Mouse (Mus musculus): ENCODE results near the gene G2e3.
A peak's percentile ranks its signal among the peaks of the same experiment; 100 is the strongest.

G2e3 gene

DNA sequence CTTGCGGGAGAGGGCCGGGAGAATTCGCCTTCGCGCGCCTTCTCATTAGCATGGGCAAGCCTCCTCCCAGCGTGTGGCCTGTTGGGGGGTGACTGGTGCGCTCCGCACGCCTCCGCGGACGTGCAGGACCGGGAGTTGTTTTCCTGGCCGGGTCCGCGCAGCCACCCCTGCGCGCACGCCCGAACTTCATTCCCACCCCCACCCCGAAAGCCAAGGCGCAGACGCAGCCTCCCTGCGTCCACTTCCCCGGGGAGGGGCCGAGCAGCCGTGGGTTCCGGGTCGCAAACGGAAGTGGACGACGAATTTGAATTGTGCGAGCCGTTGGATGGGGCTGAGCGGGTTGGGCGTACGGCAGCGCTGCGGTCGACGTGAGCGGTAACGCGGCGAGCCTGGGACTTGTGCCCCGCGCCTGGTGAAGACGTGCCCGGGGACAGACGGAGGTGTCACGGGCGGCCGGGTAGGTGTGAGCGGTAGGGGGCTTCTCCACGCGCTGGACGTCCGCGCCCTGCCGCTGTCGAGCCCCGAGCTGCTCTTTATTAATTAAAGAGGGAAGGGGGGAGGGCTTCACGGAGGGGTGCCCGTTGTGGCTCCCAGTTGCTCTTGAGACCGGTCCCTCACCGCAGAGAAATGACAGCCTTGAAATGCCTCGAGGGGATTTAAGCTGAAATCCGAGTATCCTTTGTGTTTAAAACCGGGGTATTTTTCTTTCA, at the start of gene G2e3:
Gene G2e3 (plus strand): TSS at position 74 of the 710 bp plus-strand sequence.
- DNase-seq (ENCODE audit: extremely low read depth, low read depth) = peak; percentile 71

DNA sequence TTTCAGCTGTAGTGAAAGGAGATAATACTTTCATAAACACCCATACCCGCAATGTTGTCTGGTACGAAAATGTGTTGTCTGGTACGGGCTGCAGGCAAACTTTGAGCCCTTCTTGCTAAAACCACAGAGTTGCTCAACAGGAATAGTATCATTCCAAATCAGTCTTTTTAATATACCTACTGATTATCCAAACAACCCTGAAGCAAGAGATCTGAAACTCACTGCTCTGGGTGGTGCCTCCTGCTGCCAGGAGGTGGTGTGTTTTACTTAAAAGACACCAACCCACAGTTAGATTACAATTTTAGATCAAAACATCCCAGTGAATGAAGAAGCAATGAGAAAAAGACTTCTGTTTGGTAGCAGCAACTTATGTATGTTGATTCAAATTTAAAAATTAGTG, 24.3 kb upstream of the G2e3 start:
- no peak for DNase-seq (ENCODE audit: extremely low read depth, low read depth)

DNA sequence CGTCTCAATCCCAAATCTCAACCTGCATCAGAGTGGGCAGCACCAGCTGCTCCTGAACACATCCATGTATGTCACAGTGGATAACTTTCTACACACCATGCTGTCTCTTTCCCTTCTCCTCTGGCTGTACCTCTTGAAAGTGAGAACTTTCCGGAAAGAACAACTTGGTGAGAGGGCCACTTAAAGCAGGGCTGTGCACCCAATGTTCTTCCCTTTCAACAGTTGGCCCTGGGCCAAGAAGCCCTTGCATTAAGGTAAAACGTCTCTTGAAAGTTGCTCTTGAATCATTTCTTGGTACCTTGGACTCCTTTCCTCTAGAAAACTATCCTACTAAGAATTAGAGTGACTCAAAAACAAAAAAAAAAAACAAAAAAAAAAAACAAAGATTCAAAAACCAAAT, 21.0 kb upstream of the G2e3 start:
- no peak for DNase-seq (ENCODE audit: extremely low read depth, low read depth)

DNA sequence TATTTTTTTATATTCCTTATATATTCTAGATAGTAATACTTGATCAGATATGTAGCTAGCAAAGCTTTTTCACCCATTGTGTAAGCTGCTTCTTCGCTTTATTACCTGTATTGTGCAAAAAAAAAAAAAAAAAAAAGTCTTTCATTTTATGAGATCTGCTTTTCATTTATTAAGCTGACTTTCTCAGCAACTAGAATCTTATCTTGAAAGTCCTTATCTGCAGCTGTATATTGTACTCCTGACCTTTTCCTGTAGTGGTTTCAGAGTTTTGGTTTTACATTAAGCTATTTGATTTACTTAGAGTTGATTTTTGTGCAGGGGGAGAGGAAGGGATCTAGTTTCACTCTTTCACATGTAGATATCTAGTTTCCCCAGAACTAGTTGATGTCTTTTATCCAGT, 10.8 kb upstream of the G2e3 start:
- DNase-seq (ENCODE audit: extremely low read depth, low read depth) = no peak

DNA sequence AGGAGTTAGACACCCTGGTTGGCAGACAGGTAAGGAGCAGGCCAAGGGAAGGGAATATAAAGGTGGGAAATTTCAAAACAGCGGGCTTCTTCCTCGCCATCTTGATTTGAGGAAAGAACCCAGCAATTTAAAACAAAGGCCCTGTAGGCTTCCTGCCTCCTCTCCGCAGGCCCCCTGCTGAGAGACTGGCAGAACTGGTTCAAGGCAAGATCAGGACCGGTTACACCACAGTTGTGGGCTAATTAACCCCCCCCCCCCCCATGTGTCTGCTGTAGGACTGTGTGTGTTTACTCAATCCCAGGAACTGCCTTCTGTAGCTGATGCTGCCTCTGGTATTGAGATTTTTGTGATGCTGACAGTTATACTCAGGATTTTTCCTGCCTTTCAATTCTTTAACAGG, 1.7 kb upstream of the G2e3 start:
- DNase-seq (ENCODE audit: extremely low read depth, low read depth) = no peak

DNA sequence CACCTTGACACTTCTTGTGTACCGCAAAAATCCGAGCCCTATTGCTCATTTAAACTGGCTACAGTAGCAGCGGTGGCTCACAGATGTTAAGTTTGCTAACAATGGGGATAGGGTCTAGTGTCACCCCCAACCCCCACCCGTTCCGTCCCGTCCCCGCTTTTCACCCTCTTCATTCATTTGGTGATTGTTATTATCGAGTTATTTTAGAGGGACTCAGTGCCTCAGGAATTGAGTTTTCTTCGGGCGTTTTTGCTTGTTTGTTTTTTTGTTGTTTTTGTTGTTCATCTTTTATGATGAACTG, 787 bp downstream of the G2e3 start:
- DNase-seq (ENCODE audit: extremely low read depth, low read depth) = no peak

DNA sequence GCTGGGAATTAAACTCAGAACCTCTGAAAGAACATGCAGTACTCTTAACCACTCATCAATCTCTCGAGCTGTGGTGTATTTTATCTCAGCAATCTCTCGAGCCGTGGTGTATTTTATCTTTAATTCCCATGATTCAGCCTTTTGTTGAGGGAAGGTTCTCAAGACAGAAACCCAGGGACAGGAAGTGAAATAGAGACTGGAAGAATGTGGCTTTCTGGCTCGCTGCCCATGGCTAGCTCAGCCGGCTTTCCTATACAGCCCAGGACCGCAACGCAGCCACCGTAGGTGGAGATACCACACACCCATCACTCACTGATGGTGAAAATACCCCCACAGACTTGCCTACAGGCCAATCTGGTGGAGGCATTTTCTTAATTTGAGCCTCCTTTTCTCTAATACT, 7.4 kb downstream of the G2e3 start:
- DNase-seq (ENCODE audit: extremely low read depth, low read depth) = no peak

DNA sequence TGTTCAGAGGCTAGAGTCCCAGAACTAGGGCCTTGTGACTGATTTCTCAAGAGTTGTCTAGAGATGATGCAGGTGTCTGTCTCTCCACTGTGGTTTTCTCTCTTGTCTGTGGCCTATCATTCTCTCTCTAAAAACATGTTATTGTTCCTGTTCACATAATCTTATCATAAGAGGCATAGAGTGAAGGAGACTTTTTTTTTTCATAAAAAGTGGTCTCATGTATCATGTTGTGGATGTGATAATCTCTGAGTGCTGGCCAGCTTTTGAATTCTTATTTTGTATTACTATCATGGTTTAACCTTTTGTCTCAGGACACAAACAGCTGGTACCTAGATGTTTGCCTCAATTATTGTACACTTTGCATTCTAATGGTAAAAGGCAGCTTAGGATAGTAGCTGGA, 13.4 kb downstream of the G2e3 start:
- DNase-seq (ENCODE audit: extremely low read depth, low read depth) = no peak

DNA sequence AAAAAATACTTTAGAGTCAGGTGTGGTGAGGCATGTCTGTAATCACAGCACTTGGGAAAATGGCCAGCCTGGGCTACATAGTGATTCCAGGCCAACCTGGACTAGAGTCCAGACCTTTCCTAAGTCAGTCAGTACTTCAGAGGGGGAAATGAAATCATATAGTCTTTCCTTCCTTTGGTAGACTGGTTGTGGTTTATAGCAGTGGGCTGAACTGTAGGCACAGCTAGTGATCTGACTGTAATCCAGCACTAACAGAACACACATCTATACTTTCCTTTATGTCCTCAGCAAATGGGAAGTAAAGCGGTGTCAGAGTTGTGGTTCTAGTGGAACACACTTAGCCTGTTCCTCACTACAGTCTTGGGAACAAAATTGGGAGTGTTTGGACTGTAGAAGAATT, 15.0 kb downstream of the G2e3 start:
- no peak for DNase-seq (ENCODE audit: extremely low read depth, low read depth)

DNA sequence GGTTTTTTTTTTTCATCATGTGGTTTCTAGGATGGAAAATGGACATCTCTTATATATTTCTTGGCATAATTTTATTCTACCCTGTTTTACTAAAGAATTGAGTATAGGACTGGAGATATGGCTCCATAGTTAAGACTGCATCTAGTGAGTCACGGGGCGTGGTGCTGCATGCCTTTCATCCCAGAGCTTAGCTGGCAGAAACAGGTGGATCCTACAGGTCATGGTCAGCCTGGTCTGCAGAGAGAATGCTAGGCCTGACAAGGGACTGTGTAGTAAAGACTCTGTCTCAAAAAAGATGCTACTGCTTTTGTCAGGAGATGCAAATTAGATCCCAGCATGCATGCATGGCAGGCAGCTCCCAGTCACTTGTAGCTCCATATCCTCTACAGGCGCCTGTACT, 20.6 kb downstream of the G2e3 start:
- no peak for DNase-seq (ENCODE audit: extremely low read depth, low read depth)

DNA sequence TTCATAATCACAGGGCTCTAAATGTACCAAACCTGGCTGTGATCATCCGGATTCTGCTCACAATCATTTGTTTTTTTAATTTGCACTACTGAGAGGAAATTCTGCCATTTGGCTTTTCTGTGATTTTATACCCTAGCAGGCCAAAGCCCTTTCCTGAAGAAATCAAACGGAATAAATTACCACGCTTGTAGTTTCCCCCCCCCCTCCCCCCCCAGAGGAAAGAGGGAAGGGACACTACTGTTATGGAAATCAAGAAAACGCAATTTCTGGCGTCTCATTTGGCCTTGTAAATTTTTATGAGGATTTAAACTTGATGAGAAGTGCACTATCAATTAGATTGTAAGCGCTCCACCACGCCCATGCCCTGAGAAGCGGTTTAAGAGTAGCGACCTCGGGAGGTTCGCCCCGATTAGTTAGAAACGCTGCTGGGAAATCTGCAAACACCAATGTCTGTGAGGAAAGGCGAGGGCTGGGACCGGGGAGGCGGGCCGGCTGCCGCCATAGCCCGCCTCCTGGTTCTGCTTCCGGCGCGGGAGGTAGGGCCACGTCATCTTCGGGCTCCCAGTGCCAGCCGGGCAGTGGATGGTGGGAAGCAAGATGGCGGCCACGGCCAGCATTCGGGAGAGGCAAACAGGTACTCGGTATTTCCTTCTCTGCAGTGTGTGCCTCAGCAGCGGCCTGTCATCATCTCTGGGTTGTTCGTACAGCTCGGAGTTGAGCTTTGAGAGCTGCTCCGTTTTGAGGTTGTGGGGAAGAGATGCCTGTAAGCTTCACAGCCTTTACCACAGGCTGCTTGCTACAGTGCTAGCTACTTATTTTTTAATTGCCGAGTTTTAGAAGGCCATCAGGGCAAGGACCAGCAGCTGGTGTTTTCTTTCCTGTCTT, 29.4 kb downstream of the G2e3 start, which contains the start of gene Scfd1:
Gene Scfd1 (plus strand): TSS at position 508 of the 885 bp plus-strand sequence.
- DNase-seq (ENCODE audit: extremely low read depth, low read depth) = peak; percentile 92

DNA sequence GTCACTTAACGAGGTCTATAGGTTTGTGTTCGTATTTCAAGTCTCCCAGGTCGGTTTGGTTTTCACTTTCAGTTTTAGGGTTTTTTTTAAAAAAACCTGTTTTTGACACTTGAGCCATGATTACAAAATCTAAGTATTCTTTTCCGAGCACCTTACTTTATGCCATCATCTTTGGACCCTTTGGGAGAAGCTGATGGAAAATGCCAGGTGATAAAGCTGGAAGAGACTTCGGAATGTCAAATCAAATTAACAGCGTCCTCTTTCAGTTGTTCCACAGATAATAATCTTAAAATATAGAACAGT, 30.0 kb downstream of the G2e3 start:
- DNase-seq (ENCODE audit: extremely low read depth, low read depth) = no peak

DNA sequence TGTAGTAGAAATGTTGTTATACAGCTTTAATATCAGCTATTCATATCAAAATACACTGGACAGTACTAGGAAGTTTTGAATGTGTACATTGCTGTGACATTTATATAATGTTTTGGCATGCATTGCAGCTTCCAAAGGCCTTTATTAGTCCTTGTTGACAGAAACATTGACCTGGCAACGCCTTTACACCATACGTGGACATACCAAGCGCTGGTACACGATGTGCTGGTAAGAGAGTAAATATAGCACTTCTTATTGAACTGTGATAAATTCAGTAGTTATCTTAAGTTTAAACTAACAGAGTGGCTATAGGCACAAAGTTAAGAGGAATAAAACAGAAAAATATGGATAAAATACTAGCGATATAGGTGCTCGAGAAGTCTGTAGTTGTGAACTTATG, 52.0 kb downstream of the G2e3 start:
- DNase-seq (ENCODE audit: extremely low read depth, low read depth) = no peak

DNA sequence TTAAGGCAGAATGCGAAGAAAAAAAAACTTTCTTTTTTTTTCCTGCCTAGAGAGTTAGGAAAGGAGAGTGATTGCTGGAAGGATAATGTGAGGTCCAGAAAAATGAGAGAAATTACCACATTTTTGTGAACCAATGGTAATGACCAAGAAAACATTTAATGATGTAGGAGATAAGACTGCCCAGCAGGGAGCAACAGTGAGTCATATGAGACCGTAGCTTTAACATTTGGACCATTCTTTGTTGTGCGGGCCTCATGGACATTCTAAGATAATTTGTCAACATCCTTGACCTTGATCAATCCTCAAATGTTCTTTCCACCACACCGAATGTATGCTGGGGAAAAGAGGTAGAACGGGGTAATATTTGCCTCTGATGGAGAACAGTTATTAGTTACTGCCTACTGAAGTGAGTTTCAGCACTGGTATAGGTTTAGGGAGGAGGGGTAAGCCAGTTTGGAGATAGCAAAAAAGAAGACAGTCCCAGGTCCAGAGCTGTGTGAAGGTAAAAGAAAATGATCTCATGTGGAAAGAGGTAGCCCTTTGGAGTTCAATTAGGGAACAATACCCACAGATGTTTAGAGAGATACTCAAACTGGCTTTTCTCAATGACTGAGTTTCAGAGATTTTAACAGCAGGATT, 54.3 kb downstream of the G2e3 start:
- no peak for DNase-seq (ENCODE audit: extremely low read depth, low read depth)

DNA sequence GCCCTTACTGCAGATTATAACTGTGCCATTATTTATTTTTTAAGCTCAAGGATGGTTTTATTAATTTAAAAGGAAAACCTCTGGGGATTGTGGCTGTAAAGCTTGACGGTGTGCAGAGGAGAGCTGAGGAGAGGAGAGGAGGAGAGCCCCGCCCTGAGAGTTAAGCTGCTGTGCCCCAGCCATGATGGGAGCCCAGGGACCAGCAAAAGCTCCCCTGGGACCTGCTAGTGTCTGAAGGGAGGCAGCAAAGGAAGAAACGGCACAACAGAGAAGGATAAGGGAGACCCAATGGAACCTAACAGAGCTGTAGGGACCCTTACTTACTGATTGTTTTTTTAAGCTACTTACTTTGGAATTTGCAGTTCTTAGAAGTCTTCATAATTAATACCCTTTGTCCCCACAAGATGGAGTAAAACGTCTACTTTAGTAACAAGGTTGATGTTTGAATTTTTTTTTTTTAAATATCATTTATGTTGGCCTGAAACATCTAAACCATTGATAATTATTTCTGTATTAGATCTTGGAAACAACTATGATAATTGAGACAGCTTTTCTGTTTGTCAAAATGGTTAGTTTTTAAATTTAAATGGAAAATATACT, 56.2 kb downstream of the G2e3 start:
- no peak for DNase-seq (ENCODE audit: extremely low read depth, low read depth)

DNA sequence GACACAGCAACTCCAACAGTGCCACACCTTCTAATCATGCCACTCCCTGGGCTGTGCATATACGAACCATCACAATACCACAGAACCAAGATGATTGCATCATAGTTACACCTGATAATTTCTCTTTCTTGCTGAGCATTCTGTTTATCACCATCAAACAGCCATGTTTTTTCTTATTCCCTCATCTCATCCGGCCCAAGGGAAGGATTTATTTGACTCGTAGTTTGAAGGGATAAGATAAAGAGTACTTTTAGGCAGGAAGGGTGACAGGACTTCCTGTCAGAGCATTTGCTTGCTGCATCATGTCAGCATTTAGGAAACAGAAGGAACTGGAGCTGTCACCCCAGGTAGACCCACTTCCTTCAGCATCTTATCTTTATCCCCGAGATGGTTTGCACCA, 63.5 kb downstream of the G2e3 start:
- no peak for DNase-seq (ENCODE audit: extremely low read depth, low read depth)
